Mouse (Mus musculus) layer of hippocampus, adult 2 months (tissue): ENCODE data around the gene Wdr93. TPM values are rescaled to one million over a fixed set of nuclear protein-coding genes. Genes with fewer than 3 reads are reported as not detected.
A peak's percentile ranks its signal among the peaks of the same experiment; 100 is the strongest.

Source experiments
- DNase-seq, 2 experiments: peaks; one replicate each; pipeline ENCODE4 v3.0.0; 2022; ENCODE audit warnings: low spot score in 2 of 2
- H3K27ac ChIP-seq: fragments of 200-600 bp; 2 replicates; pipeline ENCODE4 v1.8.1; 2022
- H3K4me3 ChIP-seq: fragments of 200-600 bp; 2 replicates; pipeline ENCODE4 v1.8.1; 2022; ENCODE audit warnings: mild to moderate bottlenecking
- CTCF ChIP-seq: fragments of 200-600 bp; conservative IDR thresholded peaks from 2 replicates; pipeline ENCODE4 v1.8.1; 2022; ENCODE audit warnings: antibody characterized with exemption, mild to moderate bottlenecking, moderate library complexity
- long read RNA-seq, 2 experiments: library from polyadenylated mRNA; stranded (forward); transcript quantifications; one replicate each; pipeline ENCODE4 v2.0.0; 2021; ENCODE audit warnings: borderline mapping rate in 2 of 2
- total RNA-seq, 2 experiments: library from RNA; stranded (reverse); gene quantifications; 2 replicates each; pipeline ENCODE4 v1.2.3; 2021

Gene Wdr93
- under 1 TPM in 1 of 2 experiments, not detected in 1; 0.36 TPM for total RNA-seq
- long read RNA-seq, experiment 1, result 0 reads
- long read RNA-seq, experiment 2, result 0 reads

DNA sequence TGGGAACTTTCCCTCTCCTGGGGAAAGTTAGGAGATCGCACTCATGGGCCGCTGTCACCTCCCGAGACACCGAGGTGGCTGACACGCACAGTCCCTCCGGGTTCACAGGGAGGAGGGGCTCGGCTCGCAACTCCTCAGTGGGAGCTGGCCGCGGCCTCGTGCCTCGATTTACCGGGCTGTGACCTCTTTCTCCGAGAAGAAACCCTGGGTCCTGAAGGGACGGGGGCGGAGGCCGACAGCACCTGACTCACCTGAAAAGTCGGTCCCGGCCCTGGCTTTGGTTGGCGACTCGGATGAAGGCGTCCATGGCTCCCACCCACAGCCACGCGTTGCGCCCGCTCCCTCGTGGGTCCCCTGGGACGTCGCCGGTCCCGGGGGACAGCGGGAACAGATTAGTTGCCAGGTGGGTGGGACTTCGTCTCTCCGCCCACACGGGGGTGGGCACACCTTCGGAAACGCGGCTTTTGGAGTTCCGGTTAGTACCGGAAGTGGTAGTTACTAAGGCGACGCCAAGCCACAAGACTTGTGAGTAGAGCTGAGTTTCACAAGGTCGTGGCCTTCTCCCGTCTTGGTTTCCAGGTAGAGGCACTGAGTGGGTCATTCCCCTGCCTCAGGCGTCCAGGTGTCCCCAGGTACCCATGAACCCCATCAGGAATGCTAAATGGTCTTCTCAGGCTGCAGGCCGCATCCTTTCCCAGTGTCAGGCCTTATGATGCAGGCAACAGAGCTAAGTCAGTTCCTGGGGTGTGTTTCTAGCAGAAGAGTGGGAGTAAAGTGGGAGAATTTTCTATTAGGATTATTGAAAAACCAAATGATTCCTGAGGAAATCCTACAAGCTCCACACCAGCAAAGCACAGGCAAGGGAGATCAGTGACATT lies at the start of gene Wdr93, which contains the start of gene Pex11a:
TSS of gene Wdr93 (plus strand) at position 505 of the 878 bp plus-strand sequence.
TSS of gene Pex11a (minus strand) at position 473 of the 878 bp plus-strand sequence.
- peak; percentile 75 to 76 for DNase-seq
- H3K4me3 ChIP-seq, result peak within 1 kb of the TSS; percentile 97
- H3K27ac ChIP-seq, result peak within 1 kb of the TSS; percentile 75
- TF ChIP-seq CTCF, result peak; percentile 25

DNA sequence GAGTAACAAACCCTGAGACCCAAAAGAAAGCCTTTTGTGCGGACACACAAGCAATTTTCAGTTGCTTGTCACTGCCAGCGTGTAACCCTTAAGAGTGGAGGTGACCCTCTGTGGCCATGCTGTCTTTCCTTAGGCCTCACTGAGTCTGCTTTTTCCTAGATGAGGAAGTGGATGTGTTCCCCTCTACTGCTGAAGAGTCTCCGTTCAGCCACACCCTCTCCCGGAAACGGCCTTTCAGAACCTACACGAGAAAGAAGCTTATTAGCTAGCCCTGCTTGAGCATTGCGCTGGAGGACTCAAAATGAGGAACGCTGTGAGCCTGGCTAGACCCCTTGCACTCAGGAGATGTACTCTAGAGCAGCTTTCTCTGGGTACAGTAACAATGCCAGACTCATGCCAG lies 46.5 kb upstream of the Wdr93 start:
- no peak for DNase-seq
- TF ChIP-seq CTCF, result no peak
- no peak overlapping the region for H3K27ac ChIP-seq

DNA sequence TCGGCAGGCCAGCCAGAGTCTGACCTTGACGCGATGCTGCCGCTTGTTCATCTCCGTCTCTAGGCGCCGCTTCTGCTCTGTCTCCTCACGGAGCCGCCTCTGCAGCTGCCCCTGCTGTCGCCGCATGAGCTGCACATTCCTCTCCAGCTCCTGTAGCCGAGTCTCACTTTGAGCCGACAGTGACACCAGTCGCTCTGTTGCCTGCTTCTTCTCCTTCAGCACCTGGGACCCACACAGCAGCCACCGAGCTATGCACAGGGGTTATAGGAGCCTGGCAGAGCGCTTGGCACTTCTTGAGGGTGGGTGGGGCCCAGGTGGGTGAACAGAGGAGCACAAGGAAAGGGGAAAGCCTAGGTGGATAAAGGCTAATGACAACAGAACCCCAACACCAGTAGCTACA lies 40.2 kb upstream of the Wdr93 start:
- TF ChIP-seq CTCF, result no peak
- no peak for DNase-seq
- no peak overlapping the region for H3K4me3 ChIP-seq
- peak overlapping the region; percentile 32; the same call in 1 of the 2 replicates for H3K27ac ChIP-seq

More for the DNA sequence above, 46.5 kb upstream of the Wdr93 start:
- no peak overlapping the region for H3K4me3 ChIP-seq

DNA sequence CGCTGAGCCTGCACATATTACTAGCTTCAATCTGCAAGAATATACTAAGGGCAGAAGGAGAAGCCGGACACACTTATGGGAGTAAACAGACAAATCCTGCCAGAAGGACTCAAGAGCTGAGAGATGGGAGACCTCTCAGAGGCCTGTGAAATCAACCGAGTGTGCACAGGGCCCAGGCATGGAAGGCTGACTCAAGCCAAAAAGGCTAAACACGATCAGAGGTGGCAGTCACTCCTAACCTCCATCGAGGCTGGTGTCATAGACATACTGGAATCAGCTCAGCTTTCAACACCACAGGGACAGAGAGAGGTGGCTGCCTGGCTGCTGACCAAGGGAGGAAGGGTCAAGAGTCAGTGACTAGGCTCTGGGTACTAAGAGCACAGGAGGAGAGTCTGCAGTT lies 37.8 kb upstream of the Wdr93 start:
- Histone ChIP-seq H3K27ac (no peak overlapping the region), H3K4me3 (no peak overlapping the region)
- TF ChIP-seq CTCF, result no peak
- DNase-seq, result no peak

DNA sequence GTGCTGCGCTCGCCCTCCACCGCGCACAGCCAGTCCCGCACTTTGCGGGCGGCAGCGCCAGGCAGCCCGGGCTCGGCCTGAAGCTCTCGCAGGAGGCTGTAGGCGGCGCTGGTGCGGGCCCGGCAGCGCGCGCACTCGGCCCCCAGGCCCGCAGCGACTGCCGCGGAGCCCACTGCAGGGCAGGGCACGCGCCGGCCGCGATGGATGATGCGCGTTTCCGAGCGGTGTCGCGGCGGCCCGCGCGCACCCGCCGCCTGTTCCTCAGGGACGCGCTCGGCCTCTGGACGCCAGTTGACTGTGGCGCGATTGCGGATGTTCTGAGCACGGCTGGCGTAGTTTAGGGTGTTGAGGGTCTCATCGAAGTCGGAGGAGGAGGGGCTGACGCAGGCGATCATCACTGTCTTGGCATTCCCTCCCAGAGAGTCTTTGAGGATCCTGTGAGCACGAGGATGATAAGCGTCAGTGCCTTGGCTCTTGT lies 32.8 kb upstream of the Wdr93 start:
- H3K27ac ChIP-seq, result peak overlapping the region; percentile 68
- DNase-seq, result peak in 1 of 2 experiments; percentile 66
- TF ChIP-seq CTCF, result peak; percentile 78
- H3K4me3 ChIP-seq, result peak overlapping the region; percentile 56

DNA sequence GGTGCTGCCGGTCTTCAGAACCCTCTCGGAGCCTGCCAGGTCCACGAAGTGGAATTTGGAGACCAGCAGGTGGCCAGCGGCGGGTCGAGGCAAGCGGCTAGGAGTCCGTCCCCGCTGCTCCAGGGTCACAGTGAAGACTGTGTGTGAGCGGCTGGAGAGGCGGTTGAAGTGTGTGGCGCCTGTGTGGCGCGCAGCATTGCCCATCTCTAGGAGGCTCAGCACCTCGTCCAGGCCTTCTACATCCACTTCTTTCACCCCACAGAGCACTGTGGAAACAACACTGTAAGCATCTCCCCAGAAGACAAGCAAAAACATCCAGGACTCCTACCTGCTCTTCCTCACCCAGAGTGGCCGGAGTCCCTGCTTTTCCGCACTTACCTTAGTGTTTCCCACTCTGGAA lies 32.1 kb upstream of the Wdr93 start:
- peak overlapping the region; percentile 68 for H3K27ac ChIP-seq
- TF ChIP-seq CTCF, result no peak

DNA sequence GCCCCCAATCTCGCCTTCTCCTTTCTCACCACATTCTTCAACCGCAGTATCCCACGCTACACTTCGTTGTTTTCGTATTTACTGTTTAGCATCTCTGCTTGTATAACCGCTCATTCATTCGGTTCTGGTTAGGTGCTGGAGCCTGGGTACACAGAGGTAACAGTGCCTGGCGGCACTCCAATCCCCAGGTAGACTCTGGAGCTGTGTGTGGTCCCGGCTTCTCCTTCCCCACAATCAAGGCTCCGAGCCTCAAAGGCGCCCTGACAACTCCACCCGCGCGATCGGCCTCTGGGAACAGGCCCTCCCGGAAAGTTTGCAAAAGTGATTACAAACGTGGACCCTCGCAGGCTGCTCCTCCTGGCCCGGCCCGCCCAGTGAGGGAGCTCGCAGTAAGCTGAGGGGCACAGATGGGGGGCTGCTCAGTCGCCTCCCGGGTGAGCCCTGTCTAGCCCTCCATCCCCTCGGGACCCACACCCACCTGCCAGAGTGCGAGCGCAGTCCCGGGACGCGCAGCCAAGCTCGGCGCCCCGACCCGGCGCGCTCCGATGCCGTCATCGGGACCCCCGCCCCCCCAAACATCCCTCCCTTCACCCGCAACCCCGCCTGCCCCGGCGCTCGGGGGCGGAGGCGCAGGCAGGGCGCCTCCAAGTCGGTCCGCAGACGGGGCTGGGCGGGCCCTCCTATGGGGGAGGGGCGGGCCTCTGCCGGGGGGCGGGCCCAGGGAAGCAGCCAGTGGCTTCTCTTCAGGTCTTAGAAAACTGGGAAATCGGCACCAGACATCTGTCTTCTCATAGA lies 27.6 kb upstream of the Wdr93 start, which contains the start of gene Kif7:
TSS of gene Kif7 (minus strand) at position 534 of the 795 bp plus-strand sequence.
- peak in 1 of 2 experiments; percentile 56 for DNase-seq
- TF ChIP-seq CTCF, result no peak
- Histone ChIP-seq H3K27ac (peak within 1 kb of the TSS; percentile 46; the same call in 1 of the 2 replicates), H3K4me3 (peak within 1 kb of the TSS; percentile 69)

More for the DNA sequence above, 32.1 kb upstream of the Wdr93 start:
- H3K4me3 ChIP-seq, result peak overlapping the region; percentile 56
- no peak for DNase-seq

DNA sequence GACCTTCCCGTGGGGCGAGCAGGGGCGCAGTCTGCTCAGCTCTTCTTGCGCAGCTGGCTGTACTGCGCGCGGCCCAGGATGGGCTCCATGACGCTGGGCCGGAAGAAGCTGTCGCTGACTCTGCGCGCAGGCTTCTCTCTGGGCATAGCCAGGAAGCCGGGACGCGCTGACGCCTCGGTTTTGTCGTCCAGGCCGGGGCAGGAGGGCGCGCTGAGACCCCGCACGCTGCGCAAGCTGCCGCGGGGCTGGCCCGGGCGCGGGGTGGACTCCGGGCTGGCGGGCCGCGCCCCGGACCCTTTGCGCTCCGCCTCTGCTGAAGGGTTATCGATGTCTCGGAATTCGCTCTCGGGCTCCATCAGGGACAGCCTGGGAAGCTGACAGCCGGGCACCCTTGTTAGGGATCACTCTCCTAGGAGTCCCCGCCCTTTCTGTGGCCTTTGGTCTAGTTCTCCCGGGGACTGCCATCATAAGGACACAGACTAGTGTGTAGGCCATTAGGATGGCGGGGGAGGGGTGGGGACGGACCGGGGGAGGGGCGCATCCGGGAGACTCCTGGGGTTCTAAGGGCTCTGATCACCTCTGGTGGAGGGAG lies 21.5 kb upstream of the Wdr93 start:
- Histone ChIP-seq H3K4me3 (peak overlapping the region; percentile 63), H3K27ac (peak overlapping the region; percentile 84)
- TF ChIP-seq CTCF, result no peak
- peak in 1 of 2 experiments; percentile 39 for DNase-seq

DNA sequence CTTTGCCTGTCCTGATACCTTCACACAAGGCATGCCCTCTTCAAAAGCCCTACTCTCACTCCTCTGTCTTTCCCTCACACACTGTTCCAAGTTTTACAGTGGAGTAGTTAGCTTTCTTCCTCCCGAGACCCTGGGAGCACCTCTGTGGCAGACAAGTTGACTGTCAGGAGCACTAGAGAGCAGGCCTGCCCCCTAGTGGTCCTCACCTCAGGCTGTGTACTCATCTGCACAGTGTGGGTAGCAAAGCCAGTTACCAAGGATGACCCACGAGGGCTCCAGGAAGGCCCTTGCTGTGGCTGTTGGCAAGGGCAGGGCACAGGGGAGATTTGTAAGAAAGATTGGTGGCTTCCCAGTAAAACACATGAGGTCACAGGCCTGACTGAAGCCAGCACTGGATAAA lies 15.9 kb upstream of the Wdr93 start:
- H3K27ac ChIP-seq, result no peak overlapping the region
- DNase-seq, result peak in 1 of 2 experiments; percentile 44
- TF ChIP-seq CTCF, result peak; percentile 85
- no peak overlapping the region for H3K4me3 ChIP-seq

DNA sequence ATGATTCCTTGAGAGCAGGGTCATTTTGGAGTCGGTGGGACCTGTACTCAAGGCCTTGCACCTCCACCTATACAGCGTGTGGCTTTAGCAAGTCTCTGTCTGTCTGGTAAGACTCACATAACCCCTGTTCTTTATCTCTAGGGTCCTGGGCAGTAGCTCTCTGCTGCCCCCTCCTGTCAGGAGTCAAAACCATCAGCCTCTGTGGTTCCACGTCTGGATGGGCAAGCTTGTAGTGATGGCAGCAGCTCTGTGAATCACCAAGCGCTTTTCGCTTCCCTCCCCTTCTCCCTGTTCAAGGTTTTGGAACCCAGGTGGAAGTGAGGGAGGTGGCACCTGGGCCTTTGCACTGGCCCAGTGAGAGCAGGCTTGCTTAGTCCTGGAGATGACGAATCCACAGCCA lies 14.7 kb upstream of the Wdr93 start:
- DNase-seq, result peak in 1 of 2 experiments; percentile 60
- TF ChIP-seq CTCF, result peak; percentile 91
- Histone ChIP-seq H3K4me3 (no peak overlapping the region), H3K27ac (no peak overlapping the region)

DNA sequence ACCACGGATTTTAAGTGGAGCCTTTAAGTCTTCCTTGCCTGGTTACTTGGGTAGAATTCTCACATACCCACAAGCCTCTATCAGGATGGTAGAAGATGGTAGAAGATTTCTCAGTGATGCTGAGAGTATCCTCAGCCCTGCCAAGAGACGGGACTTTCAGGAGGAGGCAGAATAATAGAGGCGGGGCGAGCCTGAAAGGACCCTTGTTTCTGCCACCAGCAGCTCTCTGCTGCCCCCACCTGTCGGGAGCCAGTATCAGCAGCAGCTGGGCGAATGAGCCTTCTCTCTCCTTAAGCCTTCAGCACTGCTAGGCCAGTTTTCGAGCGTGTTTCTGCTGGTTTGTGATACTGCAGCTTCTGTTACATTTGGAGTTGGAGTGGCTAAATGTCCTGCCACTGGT lies 13.8 kb upstream of the Wdr93 start:
- no peak overlapping the region for H3K4me3 ChIP-seq
- DNase-seq, result peak; percentile 55 to 79
- peak; percentile 84 for TF ChIP-seq CTCF

DNA sequence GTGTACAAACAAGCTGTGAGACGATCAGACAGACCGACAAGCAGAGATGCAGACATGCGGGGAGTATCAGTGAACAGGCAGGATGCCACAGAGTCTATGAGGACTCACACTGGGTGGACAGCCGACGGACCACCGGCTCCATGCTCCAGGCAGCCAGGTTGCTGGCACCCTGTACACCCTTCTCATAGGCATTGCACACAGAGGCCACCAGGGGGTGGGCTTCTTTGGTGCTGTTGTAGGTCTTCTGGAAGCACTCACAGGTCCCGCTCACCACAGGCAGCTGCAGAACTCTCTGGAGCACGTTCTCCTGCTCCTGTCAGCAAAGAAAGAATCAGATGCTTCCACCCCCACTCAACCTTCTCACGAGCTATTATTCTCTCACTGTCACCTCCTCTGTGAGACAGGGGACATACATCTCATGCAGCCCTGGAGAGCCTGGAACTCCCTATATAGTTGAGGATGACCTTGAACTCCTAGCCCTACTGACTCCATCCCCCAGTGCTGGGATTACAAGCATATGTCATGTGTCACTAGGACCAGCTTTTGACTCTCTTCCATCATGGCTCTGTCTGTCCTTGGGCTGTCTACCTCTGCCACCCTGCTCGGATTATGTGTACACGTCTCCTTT lies 13.1 kb upstream of the Wdr93 start:
- DNase-seq, result peak in 1 of 2 experiments; percentile 33
- H3K4me3 ChIP-seq, result no peak overlapping the region
- peak; percentile 48 for TF ChIP-seq CTCF
- H3K27ac ChIP-seq, result no peak overlapping the region

More for the DNA sequence above, 13.8 kb upstream of the Wdr93 start:
- no peak overlapping the region for H3K27ac ChIP-seq
